Mouse (Mus musculus): ENCODE results near the gene Vmn2r38. TPM values are rescaled to one million over a fixed set of nuclear protein-coding genes. Genes with fewer than 3 reads are reported as not detected.
"Not testable (repeated sequence)": the region's sequence is repeated elsewhere in the genome, so short reads cannot be mapped to it uniquely, and the experiment has no call there.

The Vmn2r38 gene
- total RNA-seq (2022): not detected

DNA sequence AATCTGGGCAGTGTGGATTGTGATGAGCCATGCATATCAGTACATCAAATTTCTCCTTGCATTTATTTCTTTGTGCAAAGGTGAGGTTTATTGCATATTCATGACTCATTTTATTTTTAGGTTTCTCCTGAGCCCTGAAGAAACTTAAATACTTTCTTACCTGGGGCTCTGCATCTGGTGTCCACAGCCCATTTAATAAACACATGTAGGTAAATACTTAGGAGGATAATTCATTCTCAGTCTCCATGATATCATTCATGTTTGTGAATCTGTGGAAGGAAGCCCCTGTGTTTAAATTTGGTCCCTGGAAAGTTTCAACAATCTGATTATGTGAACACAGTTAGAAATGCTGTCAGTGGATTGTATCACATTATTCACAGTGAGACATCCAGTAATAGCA is at the start of gene Vmn2r38:
TSS of gene Vmn2r38 (minus strand) at position 101 of the 400 bp plus-strand sequence.
- not testable (repeated sequence) for DNase-seq (ENCODE audit: low spot score)

DNA sequence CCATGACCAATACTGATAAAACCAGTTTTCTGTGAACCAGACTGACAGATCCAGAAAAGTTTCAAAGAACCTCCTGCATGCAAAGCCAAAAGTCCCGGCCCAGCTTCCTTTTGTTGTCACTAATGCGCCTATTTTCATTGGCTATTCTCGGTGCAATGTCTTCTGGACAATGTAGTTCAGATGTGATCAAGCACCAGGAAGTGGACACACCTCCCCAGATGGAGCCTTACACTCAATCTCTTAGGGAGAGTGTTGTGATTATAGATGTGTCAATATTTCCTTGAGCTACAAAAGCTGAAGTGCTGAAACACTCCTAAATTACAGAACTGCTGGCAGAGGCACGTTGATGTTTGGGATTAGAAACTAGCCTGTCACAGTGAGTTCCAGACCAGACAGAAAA is 32.3 kb downstream of the Vmn2r38 start:
- DNase-seq (ENCODE audit: low spot score): not testable (repeated sequence)

DNA sequence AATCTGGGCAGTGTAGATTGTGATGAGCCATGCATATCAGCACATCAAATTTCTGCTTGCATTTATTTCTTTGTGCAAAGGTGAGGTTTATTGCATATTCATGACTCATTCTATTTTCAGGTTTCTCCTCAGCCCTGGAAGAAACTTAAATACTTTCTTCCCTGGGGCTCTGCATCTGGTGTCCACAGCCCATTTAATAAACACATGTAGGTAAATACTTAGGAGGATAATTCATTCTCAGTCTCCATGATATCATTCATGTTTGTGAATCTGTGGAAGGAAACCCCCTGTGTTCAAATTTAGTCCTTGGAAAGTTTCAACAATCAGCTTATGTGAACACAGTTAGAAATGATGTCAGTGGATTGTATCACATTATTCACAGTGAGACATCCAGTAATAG is 67.0 kb downstream of the Vmn2r38 start, which contains the start of gene Vmn2r39:
TSS of gene Vmn2r39 (minus strand) at position 101 of the 400 bp plus-strand sequence.
- not testable (repeated sequence) for DNase-seq (ENCODE audit: low spot score)

Other genes with a start within 250 kb of the Vmn2r38 start
- not detected for gene Vmn2r40, start 166.4 kb downstream of the Vmn2r38 start, total RNA-seq (2022)
- gene Vmn2r39, start 67.1 kb downstream of the Vmn2r38 start, total RNA-seq (2022): not detected
- not detected for gene Vmn2r37, start 125.8 kb upstream of the Vmn2r38 start, total RNA-seq (2022)